Mouse (Mus musculus) fibroblast of lung, adult 2 months (primary cell): ENCODE results near the gene Ap5m1.

Source experiments
- DNase-seq: peaks from one replicate; pipeline ENCODE4 v3.0.0-alpha.2; 2011; ENCODE audit warnings: low read depth

Gene Ap5m1

GRCm38 (mm10) chr14:49127162-49127779, 61.4 kb downstream of the Ap5m1 start:
- no peak for DNase-seq

- DNase-seq, result no peak
Measured at GRCm38 (mm10) chr14:49128544-49129263, 62.8 kb downstream of the Ap5m1 start.

- no peak for DNase-seq
Measured at GRCm38 (mm10) chr14:49132391-49132790, 66.5 kb downstream of the Ap5m1 start.

- DNase-seq, result no peak
Measured at GRCm38 (mm10) chr14:49138171-49138570, 72.3 kb downstream of the Ap5m1 start.

- DNase-seq, result no peak
Measured at GRCm38 (mm10) chr14:49140756-49141155, 74.9 kb downstream of the Ap5m1 start.
